Mouse (Mus musculus) heart, postnatal 0 days (tissue): ENCODE measurements around the gene Igflr1. TPM values are rescaled to one million over a fixed set of nuclear protein-coding genes. Genes with fewer than 3 reads are reported as not detected.

Experiments used
- ATAC-seq: fragments of 200-750 bp; cut with Nextera tagmentation; 2 replicates; pipeline ENCODE4 v1.8.0; 2017; ENCODE audit warnings: low read depth, moderate number of reproducible peaks, moderate library complexity; ENCODE audit not compliant: insufficient read depth
- DNase-seq: peaks from one replicate; pipeline ENCODE4 v3.0.0-alpha.2; 2016; ENCODE audit warnings: low spot score
- H3K27ac ChIP-seq: fragments of 300-500 bp; sonication (generic); 2 replicates; pipeline ENCODE4 v1.5.1; 2014; ENCODE audit warnings: low read depth, mild to moderate bottlenecking
- H3K27me3 ChIP-seq: fragments of 300-500 bp; sonication (generic); 2 replicates; pipeline ENCODE4 v1.6.1; 2014; ENCODE audit warnings: low read length, mixed read lengths; ENCODE audit not compliant: control insufficient read depth, insufficient read depth
- H3K36me3 ChIP-seq: fragments of 300-500 bp; sonication (generic); replicated peaks from 2 replicates; pipeline ENCODE4 v1.6.1; 2014; ENCODE audit warnings: low read length, mixed read lengths; ENCODE audit not compliant: control insufficient read depth, insufficient read depth
- H3K4me1 ChIP-seq: fragments of 300-500 bp; sonication (generic); 2 replicates; pipeline ENCODE4 v1.6.1; 2014; ENCODE audit warnings: antibody characterized with exemption; ENCODE audit not compliant: control insufficient read depth, insufficient read depth
- H3K4me2 ChIP-seq: fragments of 300-500 bp; sonication (generic); 2 replicates; pipeline ENCODE4 v1.6.1; 2014; ENCODE audit warnings: low read depth, mild to moderate bottlenecking, low read length, moderate library complexity
- H3K4me3 ChIP-seq: fragments of 300-500 bp; sonication (generic); 2 replicates; pipeline ENCODE4 v1.5.1; 2014; ENCODE audit warnings: low read depth, low read length
- H3K9ac ChIP-seq: fragments of 300-500 bp; sonication (generic); replicated peaks from 2 replicates; pipeline ENCODE4 v1.6.1; 2014; ENCODE audit warnings: low read depth, low read length, mixed read lengths
- H3K9me3 ChIP-seq: fragments of 300-500 bp; sonication (generic); replicated peaks from 2 replicates; pipeline ENCODE4 v1.6.1; 2016; ENCODE audit warnings: low read length; ENCODE audit not compliant: control insufficient read depth
- CTCF ChIP-seq: IDR thresholded peaks from 2 replicates; pipeline ENCODE4 v1.5.1; 2016; ENCODE audit warnings: antibody characterized with exemption, control low read depth, low read depth
- EP300 ChIP-seq: IDR thresholded peaks from 2 replicates; pipeline ENCODE4 v1.6.1; 2016; ENCODE audit warnings: antibody characterized with exemption, low read depth
- WGBS: fragments of 180-500 bp; shearing (Covaris S2); extraction: QIAGEN DNeasy Blood & Tissue Kit; methylation state at CpG from one replicate; pipeline ENCODE4 v1.1.7; 2014; 5-methylcytosine and 5-hydroxymethylcytosine counted together
- polyA plus RNA-seq: library from polyadenylated mRNA; unstranded; fragments of >200 nt; fragmentation: Nextera tagmentation; extraction: Ambion mirVana; gene quantifications from 2 replicates; pipeline ENCODE4 v1.2.1, GENCODE M21; 2015
- total RNA-seq: library from RNA; depleted of rRNA; stranded (reverse); fragments of >200 nt; gene quantifications from 2 replicates; pipeline ENCODE4 v1.2.3, GENCODE M21; 2014; ENCODE audit warnings: low replicate concordance

Gene Igflr1
- total and polyA plus RNA-seq, 2 experiments from 2014 or later, result 0.94 to 3.3 TPM

DNA sequence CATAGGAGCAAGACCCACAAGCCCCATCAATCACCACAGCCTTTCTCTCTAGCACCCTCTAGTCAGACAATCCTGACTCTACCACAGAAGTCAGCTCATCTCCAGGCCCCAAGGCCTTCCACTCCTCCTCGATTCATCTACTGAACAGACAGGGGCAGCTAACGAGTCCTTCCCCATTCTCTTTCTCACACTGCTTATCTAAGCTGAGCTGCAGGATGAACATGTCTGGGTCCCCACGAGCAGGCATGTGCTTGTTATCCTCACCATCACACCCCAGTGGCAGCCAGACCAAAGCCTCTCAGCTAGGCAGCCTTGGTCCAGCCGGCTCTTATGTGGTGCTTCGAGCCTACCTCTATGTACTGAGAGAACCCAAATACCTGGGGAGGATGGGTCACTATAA lies 7.2 kb downstream of the Igflr1 start:
- Histone ChIP-seq H3K4me2 (no peak overlapping the region), H3K9me3 (no peaks in the 10 kb centered on the region), H3K4me1 (no peaks in the 10 kb centered on the region), H3K4me3 (no peak overlapping the region), H3K27ac (peak overlapping the region; percentile 16; the same call in 1 of the 2 replicates), H3K9ac (no peak overlapping the region), H3K36me3 (peaks cover 94% of the 10 kb centered on the region), H3K27me3 (no peaks in the 10 kb centered on the region)
- TF ChIP-seq EP300 (no peak), CTCF (no peak)
- no peak for DNase-seq
- 71% methylated on average over 5 of the region's 5 CpGs for whole genome bisulfite sequencing
- ATAC-seq, result no peak

GRCm38 (mm10) chr7:30572969-30573368 lies 7.7 kb downstream of the Igflr1 start:
- Histone ChIP-seq H3K36me3 (peaks cover 96% of the 10 kb centered on the region), H3K9me3 (no peaks in the 10 kb centered on the region), H3K4me1 (no peaks in the 10 kb centered on the region), H3K27me3 (no peaks in the 10 kb centered on the region), H3K4me3 (no peak overlapping the region), H3K27ac (peak overlapping the region; percentile 17), H3K9ac (no peak overlapping the region), H3K4me2 (no peak overlapping the region)
- peak; percentile 66 for DNase-seq
- 28% methylated on average over 2 of the region's 2 CpGs for WGBS
- peak; percentile 73 for ATAC-seq
- no peak for TF ChIP-seq CTCF
- 0 out of 2 replicates have a peak, but pooled peaks have one; percentile 30 for TF ChIP-seq EP300

DNA sequence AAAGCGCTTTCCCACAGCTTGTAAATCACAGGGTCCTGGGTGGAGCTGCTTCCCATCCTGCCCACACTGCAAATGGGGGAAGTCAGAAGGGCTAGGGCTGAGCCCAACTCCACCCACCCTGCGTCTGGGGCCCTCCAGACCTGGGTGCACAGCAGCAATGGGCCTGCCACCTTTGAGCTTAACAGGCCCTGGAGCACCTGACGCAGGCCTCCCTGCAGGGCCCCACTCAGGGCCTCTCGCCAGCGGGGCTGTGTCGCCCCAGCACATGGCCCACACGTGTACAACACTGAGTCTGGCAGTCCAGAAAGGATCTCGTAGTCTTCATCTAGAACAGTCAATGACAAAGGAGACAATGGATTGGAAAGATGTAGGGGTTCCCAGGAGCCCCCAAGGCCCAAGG lies 14.7 kb downstream of the Igflr1 start:
- Histone ChIP-seq H3K4me3 (no peak overlapping the region), H3K9me3 (no peaks in the 10 kb centered on the region), H3K27me3 (no peaks in the 10 kb centered on the region), H3K9ac (no peak overlapping the region), H3K27ac (no peak overlapping the region), H3K4me1 (no peaks in the 10 kb centered on the region), H3K36me3 (peaks cover 98% of the 10 kb centered on the region), H3K4me2 (no peak overlapping the region)
- DNase-seq (no peak), ATAC-seq (no peak)
- TF ChIP-seq EP300 (no peak), CTCF (no peak)
- 91% methylated on average over 8 of the region's 8 CpGs for WGBS

DNA sequence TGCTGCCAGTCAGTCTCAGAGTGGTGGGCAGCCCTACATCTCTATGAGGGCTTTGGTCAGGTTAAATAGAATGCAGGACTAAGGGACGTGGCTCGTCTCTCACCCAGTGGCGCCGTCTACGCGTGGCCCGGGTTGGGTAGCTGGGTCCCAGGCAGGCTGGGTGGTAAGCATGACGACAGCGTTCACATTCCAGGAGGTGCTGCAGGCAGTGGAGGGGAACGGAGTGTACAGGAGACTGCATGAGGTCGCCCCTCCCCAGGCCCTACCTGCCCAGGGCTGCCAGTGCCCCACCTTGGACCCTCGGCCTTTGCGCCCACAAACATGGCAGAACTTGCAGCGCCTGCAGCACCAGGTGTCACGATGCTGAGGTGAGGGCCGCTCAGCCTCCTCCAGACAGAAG lies 16.3 kb downstream of the Igflr1 start:
- WGBS, result 93% methylated on average over 16 of the region's 16 CpGs
- H3K27me3 ChIP-seq, result no peaks in the 10 kb centered on the region
- H3K4me2 ChIP-seq, result no peak overlapping the region
- no peaks in the 10 kb centered on the region for H3K9me3 ChIP-seq
- H3K27ac ChIP-seq, result no peak overlapping the region
- no peak overlapping the region for H3K4me3 ChIP-seq
- ATAC-seq (no peak), DNase-seq (no peak)
- H3K36me3 ChIP-seq, result peaks cover 93% of the 10 kb centered on the region
- H3K4me1 ChIP-seq, result no peaks in the 10 kb centered on the region
- no peak overlapping the region for H3K9ac ChIP-seq
- no peak for TF ChIP-seq EP300
- TF ChIP-seq CTCF, result no peak

DNA sequence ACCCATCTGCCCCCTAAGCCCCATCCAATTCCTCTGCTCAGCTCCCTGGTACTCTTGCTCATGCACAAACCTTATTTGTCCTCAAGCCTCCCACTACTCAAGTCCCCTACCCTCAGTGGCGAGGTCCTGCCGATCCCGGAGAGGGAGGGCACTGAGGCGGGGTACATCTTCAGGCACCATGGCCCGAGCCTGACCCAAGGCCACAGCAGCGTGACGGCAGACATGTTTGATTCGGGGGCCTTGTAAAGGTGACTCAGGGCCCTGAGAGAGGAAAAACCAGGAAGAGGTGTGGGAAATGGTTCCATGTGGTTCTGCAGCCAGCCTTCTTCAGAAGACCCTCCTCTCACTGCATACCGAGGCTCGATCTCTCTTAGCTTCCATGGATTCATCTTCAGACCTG lies 19.1 kb downstream of the Igflr1 start:
- no peak overlapping the region for H3K4me2 ChIP-seq
- H3K9ac ChIP-seq, result no peak overlapping the region
- no peaks in the 10 kb centered on the region for H3K27me3 ChIP-seq
- WGBS, result 92% methylated on average over 10 of the region's 10 CpGs
- DNase-seq, result no peak
- peaks cover 65% of the 10 kb centered on the region for H3K36me3 ChIP-seq
- ATAC-seq, result no peak
- TF ChIP-seq EP300 (no peak), CTCF (no peak)
- H3K4me1 ChIP-seq, result peaks cover 11% of the 10 kb centered on the region
- H3K9me3 ChIP-seq, result no peaks in the 10 kb centered on the region
- H3K4me3 ChIP-seq, result no peak overlapping the region
- no peak overlapping the region for H3K27ac ChIP-seq

DNA sequence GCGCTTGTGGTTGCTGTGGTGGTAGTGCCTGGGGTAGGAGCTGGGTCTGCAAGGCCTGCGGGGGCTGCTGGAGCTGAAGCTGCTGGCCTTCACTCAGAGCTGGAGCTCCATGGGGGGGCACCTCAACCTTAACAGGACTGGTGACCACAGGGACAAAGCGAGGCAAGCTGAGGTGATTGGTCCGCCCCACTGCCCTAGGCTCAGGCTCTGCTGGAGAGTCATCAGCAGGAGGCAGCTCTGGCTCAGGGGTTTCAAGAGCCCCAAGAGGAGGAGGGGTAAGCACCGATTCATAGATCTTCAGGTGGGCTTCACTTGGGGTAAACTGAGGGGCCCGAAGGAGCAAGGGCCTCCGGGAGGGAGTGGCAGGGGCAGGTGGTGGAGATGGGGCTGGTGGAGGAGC lies 19.9 kb downstream of the Igflr1 start:
- peaks cover 57% of the 10 kb centered on the region for H3K36me3 ChIP-seq
- 95% methylated on average over 7 of the region's 7 CpGs for WGBS
- TF ChIP-seq EP300 (no peak), CTCF (no peak)
- H3K9ac ChIP-seq, result no peak overlapping the region
- H3K4me1 ChIP-seq, result peaks cover 14% of the 10 kb centered on the region
- no peak overlapping the region for H3K4me3 ChIP-seq
- no peak overlapping the region for H3K27ac ChIP-seq
- H3K9me3 ChIP-seq, result no peaks in the 10 kb centered on the region
- H3K4me2 ChIP-seq, result no peak overlapping the region
- H3K27me3 ChIP-seq, result no peaks in the 10 kb centered on the region
- no peak for DNase-seq
- no peak for ATAC-seq
